Mouse (Mus musculus) liver, postnatal 0 days (tissue): Measurements from ENCODE around the gene Inafm2. TPM values are rescaled to one million over a fixed set of nuclear protein-coding genes. Genes with fewer than 3 reads are reported as not detected.

Experiments
- ATAC-seq: fragments of 200-750 bp; cut with Nextera tagmentation; 2 replicates; pipeline ENCODE4 v1.8.0; 2017; ENCODE audit warnings: mild to moderate bottlenecking, moderate library complexity
- DNase-seq: peaks from one replicate; pipeline ENCODE4 v3.0.0-alpha.2; 2016
- H3K27ac ChIP-seq: fragments of 300-500 bp; sonication (generic); 2 replicates; pipeline ENCODE4 v1.5.1; 2014; ENCODE audit warnings: antibody characterized with exemption, moderate library complexity, mild to moderate bottlenecking, low read depth
- H3K27me3 ChIP-seq: fragments of 300-500 bp; sonication (generic); 2 replicates; pipeline ENCODE4 v1.6.1; 2014; ENCODE audit warnings: low read length, control low read depth, mixed read lengths; ENCODE audit not compliant: insufficient read depth
- H3K36me3 ChIP-seq: fragments of 300-500 bp; sonication (generic); replicated peaks from 2 replicates; pipeline ENCODE4 v1.6.1; 2014; ENCODE audit warnings: mild to moderate bottlenecking, control low read depth, low read length, moderate library complexity, mixed read lengths; ENCODE audit not compliant: insufficient read depth
- H3K4me1 ChIP-seq: fragments of 300-500 bp; sonication (generic); 2 replicates; pipeline ENCODE4 v1.6.1; 2014; ENCODE audit warnings: antibody characterized with exemption, mild to moderate bottlenecking, control low read depth; ENCODE audit not compliant: insufficient read depth
- H3K4me2 ChIP-seq: fragments of 300-500 bp; sonication (generic); 2 replicates; pipeline ENCODE4 v1.6.1; 2014; ENCODE audit warnings: low read depth, mild to moderate bottlenecking, low read length, moderate library complexity, mixed read lengths
- H3K4me3 ChIP-seq: fragments of 300-500 bp; sonication (generic); 2 replicates; pipeline ENCODE4 v1.5.1; 2014; ENCODE audit warnings: low read depth, low read length
- H3K9ac ChIP-seq: fragments of 300-500 bp; sonication (generic); replicated peaks from 2 replicates; pipeline ENCODE4 v1.6.1; 2014; ENCODE audit warnings: mild to moderate bottlenecking, moderate library complexity
- H3K9me3 ChIP-seq: fragments of 300-500 bp; sonication (generic); 2 replicates; pipeline ENCODE4 v1.6.1; 2016; ENCODE audit warnings: mild to moderate bottlenecking, control low read depth, low read length, mixed read lengths
- CTCF ChIP-seq: sonication (generic); IDR thresholded peaks from 2 replicates; pipeline ENCODE4 v1.5.1; 2016; ENCODE audit warnings: antibody characterized with exemption, low read depth
- EP300 ChIP-seq: IDR thresholded peaks from 2 replicates; pipeline ENCODE4 v1.6.1; 2016; ENCODE audit warnings: antibody characterized with exemption, low read depth, mild to moderate bottlenecking
- WGBS: fragments of 180-500 bp; shearing (Covaris S2); extraction: QIAGEN DNeasy Blood & Tissue Kit; methylation state at CpG from one replicate; pipeline ENCODE4 v1.1.7; 2014; ENCODE audit not compliant: insufficient replicate concordance; 5-methylcytosine and 5-hydroxymethylcytosine counted together
- polyA plus RNA-seq: library from polyadenylated mRNA; unstranded; fragments of >200 nt; fragmentation: Nextera tagmentation; extraction: Ambion mirVana; gene quantifications from 2 replicates; pipeline ENCODE4 v1.2.1, GENCODE M21; 2015

The Inafm2 gene
- 14.0 and 14.7 TPM in 2 replicates for polyA plus RNA-seq

GRCm38 (mm10) chr2:118745232-118745884 lies at the start of gene Inafm2:
Gene Inafm2, plus strand, starts transcription at chr2:118745758.
- H3K9ac ChIP-seq = peak within 1 kb of the TSS; percentile 93
- 1% methylated on average over 46 of the region's 57 CpGs for WGBS
- peak; percentile 90 for DNase-seq

GRCm38 (mm10) chr2:118696451-118697308 lies 48.9 kb upstream of the Inafm2 start:
- TF ChIP-seq EP300 (no peak), CTCF (no peak)
- Histone ChIP-seq H3K4me1 (peaks cover 27% of the 10 kb centered on the region), H3K4me3 (no peak overlapping the region), H3K4me2 (peak overlapping the region; percentile 47), H3K36me3 (no peaks in the 10 kb centered on the region), H3K9me3 (no peaks in the 10 kb centered on the region), H3K9ac (no peak overlapping the region), H3K27me3 (peaks cover 25% of the 10 kb centered on the region), H3K27ac (no peak overlapping the region)
- DNase-seq (peak; percentile 63), ATAC-seq (peak; percentile 35; the same call in 1 of the 2 replicates)
- 33% methylated on average over 21 of the region's 21 CpGs for WGBS

More at GRCm38 (mm10) chr2:118745232-118745884, at the start of gene Inafm2:
- Histone ChIP-seq H3K4me1 (peaks cover 22% of the 10 kb centered on the region), H3K4me2 (peak within 1 kb of the TSS; percentile 100), H3K27ac (peak within 1 kb of the TSS; percentile 78), H3K36me3 (peaks cover 10% of the 10 kb centered on the region), H3K27me3 (peaks cover 6% of the 10 kb centered on the region), H3K9me3 (no peaks in the 10 kb centered on the region), H3K4me3 (peak within 1 kb of the TSS; percentile 87)
- peak; percentile 91 for ATAC-seq
- no peak for TF ChIP-seq EP300
- TF ChIP-seq CTCF = 0 out of 2 replicates have a peak, but pooled peaks have one; percentile 4

- H3K27me3 ChIP-seq = peaks cover 32% of the 10 kb centered on the region
- 53% methylated on average over 5 of the region's 5 CpGs for WGBS
- TF ChIP-seq EP300 (no peak), CTCF (no peak)
Observed at GRCm38 (mm10) chr2:118697311-118697877, 48.2 kb upstream of the Inafm2 start.

DNA sequence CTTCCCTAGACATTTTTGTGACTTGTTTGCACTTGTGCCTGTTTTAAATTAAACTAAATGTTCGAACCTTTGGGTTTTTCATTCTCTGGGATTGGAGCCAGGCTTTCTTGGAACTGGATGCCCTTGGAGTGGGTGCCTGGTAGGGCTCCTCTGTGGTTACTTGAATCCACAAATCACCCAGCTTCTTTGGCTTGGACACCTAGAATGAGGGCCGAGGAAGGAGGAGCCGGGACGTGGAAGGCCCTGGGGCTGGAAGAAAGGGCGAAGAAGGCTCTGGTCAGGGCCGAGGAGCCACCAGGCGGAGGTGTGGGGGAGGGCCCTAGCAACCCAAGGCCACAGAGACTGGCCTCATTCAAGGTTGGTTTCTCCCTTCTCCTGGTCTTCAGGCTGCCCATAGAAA lies 47.6 kb upstream of the Inafm2 start:
- no peak overlapping the region for H3K4me2 ChIP-seq
- no peak overlapping the region for H3K9ac ChIP-seq
- ATAC-seq (no peak), DNase-seq (no peak)
- WGBS = 60% methylated on average over 7 of the region's 7 CpGs
- peaks cover 38% of the 10 kb centered on the region for H3K27me3 ChIP-seq
- H3K4me3 ChIP-seq = no peak overlapping the region
- no peaks in the 10 kb centered on the region for H3K9me3 ChIP-seq
- no peak overlapping the region for H3K27ac ChIP-seq
- no peak for TF ChIP-seq EP300
- TF ChIP-seq CTCF = no peak
- H3K4me1 ChIP-seq = peaks cover 34% of the 10 kb centered on the region
- no peaks in the 10 kb centered on the region for H3K36me3 ChIP-seq

More at GRCm38 (mm10) chr2:118697311-118697877, 48.2 kb upstream of the Inafm2 start:
- DNase-seq (no peak), ATAC-seq (no peak)
- no peak overlapping the region for H3K4me3 ChIP-seq
- no peak overlapping the region for H3K4me2 ChIP-seq
- peaks cover 28% of the 10 kb centered on the region for H3K4me1 ChIP-seq
- no peak overlapping the region for H3K27ac ChIP-seq
- no peaks in the 10 kb centered on the region for H3K9me3 ChIP-seq
- no peak overlapping the region for H3K9ac ChIP-seq
- no peaks in the 10 kb centered on the region for H3K36me3 ChIP-seq

GRCm38 (mm10) chr2:118700179-118701062 lies 45.1 kb upstream of the Inafm2 start:
- H3K27me3 ChIP-seq = peaks cover 58% of the 10 kb centered on the region
- peak overlapping the region; percentile 65 for H3K4me2 ChIP-seq
- H3K4me3 ChIP-seq = peak overlapping the region; percentile 19
- peak; percentile 88 for DNase-seq
- H3K9me3 ChIP-seq = no peaks in the 10 kb centered on the region
- H3K27ac ChIP-seq = no peak overlapping the region
- H3K4me1 ChIP-seq = peaks cover 47% of the 10 kb centered on the region
- no peak overlapping the region; the same call in 1 of the 2 replicates for H3K9ac ChIP-seq
- ATAC-seq = peak; percentile 48; the same call in 1 of the 2 replicates
- 3% methylated on average over 32 of the region's 32 CpGs for WGBS
- no peaks in the 10 kb centered on the region for H3K36me3 ChIP-seq
- TF ChIP-seq CTCF = peak; percentile 95
- no peak for TF ChIP-seq EP300
